Mouse (Mus musculus) CH12.LX (cell line): ENCODE results near the gene Gm20441. TPM values are rescaled to one million over a fixed set of nuclear protein-coding genes. Genes with fewer than 3 reads are reported as not detected.

Source experiments
- DNase-seq: peaks from one replicate; pipeline ENCODE4 v3.0.0-alpha.2; 2013; ENCODE audit errors: extremely low read depth
- H3K27ac ChIP-seq: 2 replicates; pipeline ENCODE4 v1.5.1; 2012; ENCODE audit warnings: low read depth, mild to moderate bottlenecking, control low read depth, moderate library complexity; ENCODE audit not compliant: insufficient read depth
- H3K27me3 ChIP-seq: replicated peaks from 2 replicates; pipeline ENCODE3; 2012; ENCODE audit warnings: inconsistent platforms
- H3K36me3 ChIP-seq, 2 experiments: replicated peaks in 1 of 2; 2 replicates each; pipeline versions ENCODE3 to v1.6.1; 2012; ENCODE audit warnings: inconsistent platforms in 1 of 2, low read length in 1 of 2, mild to moderate bottlenecking in 1 of 2, mixed read lengths in 1 of 2, moderate library complexity in 1 of 2; ENCODE audit not compliant: control insufficient read depth in 1 of 2, insufficient read depth in 1 of 2
- H3K4me1 ChIP-seq, 2 experiments: 2 replicates each; pipeline ENCODE4 v1.6.1; 2012; ENCODE audit warnings: inconsistent platforms in 1 of 2, moderate library complexity in 1 of 2; ENCODE audit not compliant: insufficient read depth in 2 of 2, control insufficient read depth in 1 of 2
- H3K4me2 ChIP-seq: 2 replicates; pipeline ENCODE4 v1.6.1; 2012; ENCODE audit warnings: low read depth, mild to moderate bottlenecking, control low read depth; ENCODE audit not compliant: poor library complexity, insufficient read depth, severe bottlenecking
- H3K4me3 ChIP-seq, 3 experiments: fragments of 150-350 bp in 1 of 3; sonication (generic) in 1 of 3; replicated peaks in 1 of 3; 2 replicates each; pipeline versions ENCODE3 to v1.5.1; 2011 to 2012; ENCODE audit warnings: low read depth in 2 of 3, low read length in 2 of 3, mild to moderate bottlenecking in 2 of 3, moderate library complexity in 2 of 3, control low read depth in 1 of 3, improper control_type of control experiment in 1 of 3, inconsistent platforms in 1 of 3, mixed read lengths in 1 of 3; ENCODE audit not compliant: poor library complexity in 1 of 3
- H3K79me2 ChIP-seq: replicated peaks from 2 replicates; pipeline ENCODE4 v1.6.1; 2012; ENCODE audit warnings: mild to moderate bottlenecking, moderate library complexity; ENCODE audit not compliant: control insufficient read depth, poor library complexity, insufficient read depth, severe bottlenecking; ENCODE audit errors: extremely low read depth
- H3K9ac ChIP-seq: 2 replicates; pipeline ENCODE4 v1.6.1; 2012; ENCODE audit warnings: low read depth, mild to moderate bottlenecking, control low read depth, moderate library complexity; ENCODE audit not compliant: insufficient read depth
- H3K9me3 ChIP-seq: replicated peaks from 2 replicates; pipeline ENCODE3; 2012; ENCODE audit warnings: low read length, inconsistent platforms, mixed read lengths
- CHD1 ChIP-seq: IDR thresholded peaks from 2 replicates; pipeline ENCODE4 v1.6.1; 2012; ENCODE audit warnings: low read depth, low read length, improper control_type of control experiment, inconsistent platforms
- CTCF ChIP-seq, 2 experiments: IDR thresholded peaks in 1 of 2; conservative IDR thresholded peaks in 1 of 2; 2 replicates each; pipeline ENCODE4 v1.5.1; 2011 to 2012; ENCODE audit warnings: low read depth in 2 of 2, low read length in 2 of 2, improper control_type of control experiment in 1 of 2, inconsistent platforms in 1 of 2, mild to moderate bottlenecking in 1 of 2, moderate library complexity in 1 of 2
- ELF1 ChIP-seq: IDR thresholded peaks from 2 replicates; pipeline ENCODE4 v1.6.1; 2014; ENCODE audit warnings: low read depth, mild to moderate bottlenecking, inconsistent platforms, low read length, improper control_type of control experiment
- ETS1 ChIP-seq: conservative IDR thresholded peaks from 2 replicates; pipeline ENCODE4 v1.6.1; 2012; ENCODE audit warnings: low read depth, mild to moderate bottlenecking, inconsistent platforms, low read length, improper control_type of control experiment, moderate library complexity
- GABPA ChIP-seq: IDR thresholded peaks from 2 replicates; pipeline ENCODE4 v1.6.1; 2012; ENCODE audit warnings: low read depth, low read length, improper control_type of control experiment, inconsistent platforms; ENCODE audit not compliant: insufficient replicate concordance
- JUN ChIP-seq: IDR thresholded peaks from 2 replicates; pipeline ENCODE4 v1.6.1; 2011; ENCODE audit warnings: low read depth, mild to moderate bottlenecking, low read length, improper control_type of control experiment, moderate library complexity; ENCODE audit not compliant: insufficient read depth
- MAZ ChIP-seq: IDR thresholded peaks from 2 replicates; pipeline ENCODE4 v1.6.1; 2012; ENCODE audit warnings: low read depth, mild to moderate bottlenecking, inconsistent platforms, low read length, improper control_type of control experiment, moderate library complexity
- MEF2A ChIP-seq: IDR thresholded peaks from 2 replicates; pipeline ENCODE4 v1.6.1; 2014; ENCODE audit warnings: low read depth, mild to moderate bottlenecking, inconsistent platforms, low read length, improper control_type of control experiment, borderline replicate concordance
- PAX5 ChIP-seq: IDR thresholded peaks from 2 replicates; pipeline ENCODE4 v1.6.1; 2012; ENCODE audit warnings: low read length, inconsistent platforms, mixed read lengths
- RAD21 ChIP-seq: IDR thresholded peaks from 2 replicates; pipeline ENCODE4 v1.6.1; 2011; ENCODE audit warnings: low read depth, mild to moderate bottlenecking, low read length, improper control_type of control experiment, moderate library complexity
- RCOR1 ChIP-seq: conservative IDR thresholded peaks from 2 replicates; pipeline ENCODE4 v1.6.1; 2012; ENCODE audit warnings: low read depth, mild to moderate bottlenecking, inconsistent platforms, low read length, improper control_type of control experiment
- USF1 ChIP-seq: IDR thresholded peaks from 2 replicates; pipeline ENCODE4 v1.6.1; 2014; ENCODE audit warnings: low read depth, mild to moderate bottlenecking, inconsistent platforms, low read length, improper control_type of control experiment
- ZC3H11A ChIP-seq: IDR thresholded peaks from 2 replicates; pipeline ENCODE4 v1.6.1; 2012; ENCODE audit warnings: low read depth, mild to moderate bottlenecking, inconsistent platforms, low read length, improper control_type of control experiment
- ZKSCAN1 ChIP-seq: IDR thresholded peaks from 2 replicates; pipeline ENCODE4 v1.6.1; 2012; ENCODE audit warnings: low read depth, inconsistent platforms, low read length, improper control_type of control experiment, borderline replicate concordance
- ZMIZ1 ChIP-seq: IDR thresholded peaks from 2 replicates; pipeline ENCODE4 v1.6.1; 2012; ENCODE audit warnings: low read depth, mild to moderate bottlenecking, inconsistent platforms, low read length, improper control_type of control experiment
- dilution Hi-C: fragments of 300-500 bp; cut with MboI; formaldehyde crosslinking; loops from 2 replicates; pipeline ENCODE4 v1.14.3; 2020; ENCODE audit warnings: low sequenced_read_pairs; ENCODE audit not compliant: extremely low pct_unique_long_range_greater_than_20kb, extremely low pct_ligation_motif_present
- in situ Hi-C: fragments of 300-500 bp; cut with MboI; formaldehyde crosslinking; loops from 3 replicates; pipeline ENCODE4 v1.14.3; 2019; ENCODE audit warnings: low sequenced_read_pairs, low pct_ligation_motif_present, low pct_unique_long_range_greater_than_20kb, mixed read lengths
- polyA plus RNA-seq: library from polyadenylated mRNA; unstranded; fragments of >175 nt; gene quantifications from 2 replicates; pipeline ENCODE4 v1.2.1, GENCODE M21; 2012; ENCODE audit warnings: low read depth; ENCODE audit not compliant: insufficient read length
- total RNA-seq, 2 experiments: library from RNA; depleted of rRNA; stranded (reverse); fragments of 300-350 nt in 1 of 2; fragments of >200 nt in 1 of 2; gene quantifications; 2 replicates each; pipeline ENCODE4 v1.2.3; 2012 to 2014

Gm20441 gene
- total and polyA plus RNA-seq, 3 experiments, result 0.68 TPM; not detected in 2

DNA sequence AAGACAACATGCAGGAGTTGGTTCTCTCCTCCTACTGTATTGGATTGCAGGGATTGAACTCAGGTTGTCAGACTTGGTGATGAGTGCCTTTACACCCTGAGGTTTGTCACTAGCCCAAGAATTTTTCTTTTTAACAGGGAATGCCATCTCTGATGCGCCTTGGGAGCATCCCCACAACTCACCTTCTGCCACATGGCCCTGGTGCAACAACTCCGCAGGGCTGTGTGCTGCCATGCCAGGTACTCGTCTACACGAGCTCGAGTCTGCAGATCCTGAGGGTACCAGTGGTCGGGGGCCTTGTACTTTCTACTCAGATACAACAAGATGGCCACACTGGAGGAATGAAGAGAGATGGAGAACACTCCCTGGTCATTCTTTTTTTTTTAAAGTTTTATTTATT is 4.2 kb downstream of the Gm20441 start:
- Histone ChIP-seq H3K4me2 (no peak overlapping the region), H3K27me3 (no peaks in the 10 kb centered on the region), H3K79me2 (peaks cover 6% of the 10 kb centered on the region; the same call in 1 of the 2 replicates), H3K4me3 (no peak overlapping the region), H3K36me3 (peaks cover 7 to 40% of the 10 kb centered on the region in 2 experiments), H3K4me1 (peaks cover 3 to 36% of the 10 kb centered on the region in 2 experiments; a peak in 2 of 4 replicates), H3K9ac (no peak overlapping the region), H3K27ac (no peak overlapping the region), H3K9me3 (no peaks in the 10 kb centered on the region)
- in situ Hi-C loops (no loop called here), dilution Hi-C loops (no loop called here)
- DNase-seq, result no peak
- TF ChIP-seq ZMIZ1, result no peak
- TF ChIP-seq MAZ, result no peak
- no peak for TF ChIP-seq JUN
- no peak for TF ChIP-seq GABPA
- no peak for TF ChIP-seq ZC3H11A
- no peak for TF ChIP-seq MEF2A
- no peak for TF ChIP-seq ZKSCAN1
- TF ChIP-seq USF1, result no peak
- TF ChIP-seq PAX5, result no peak
- no peak for TF ChIP-seq ETS1
- no peak for TF ChIP-seq ELF1
- TF ChIP-seq RAD21, result no peak
- no peak for TF ChIP-seq CTCF (conservative IDR thresholded peaks at IDR 0.05 in 1 of 2, IDR thresholded peaks at IDR 0.05 in 1 of 2; ENCODE audit: low read depth in 2 of 2, low read length in 2 of 2)

GRCm38 (mm10) chr10:75774587-75774986 is 6.2 kb downstream of the Gm20441 start:
- no peak for DNase-seq
- no peak for TF ChIP-seq RCOR1
- no peak for TF ChIP-seq CHD1
- TF ChIP-seq, all 38 proteins: peak for 0
- peaks cover 14 to 57% of the 10 kb centered on the region in 2 experiments for H3K36me3 ChIP-seq
- H3K4me3 ChIP-seq, result no peak overlapping the region
- peaks cover 3 to 49% of the 10 kb centered on the region in 2 experiments; a peak in 2 of 4 replicates for H3K4me1 ChIP-seq
- in situ Hi-C loops, result no loop called here
- H3K27me3 ChIP-seq, result no peaks in the 10 kb centered on the region
- no peak overlapping the region for H3K4me2 ChIP-seq
- dilution Hi-C loops, result no loop called here
- H3K9me3 ChIP-seq, result no peaks in the 10 kb centered on the region
- no peak overlapping the region for H3K9ac ChIP-seq
- no peak overlapping the region for H3K27ac ChIP-seq
- peaks cover 3% of the 10 kb centered on the region; the same call in 1 of the 2 replicates for H3K79me2 ChIP-seq
